Mouse (Mus musculus): Measurements from ENCODE around the gene Siglecg. TPM values are rescaled to one million over a fixed set of nuclear protein-coding genes. Genes with fewer than 3 reads are reported as not detected.

The Siglecg gene
- total and polyA plus RNA-seq, 2 experiments from 2014 or later: 0.04 TPM; not detected in 1

GRCm38 (mm10) chr7:43454371-43454770, 46.4 kb downstream of the Siglecg start:
- Histone ChIP-seq H3K4me1 (ENCODE audit: control insufficient read depth, insufficient read depth) (peaks cover 6% of the 10 kb centered on the region; the same call in 1 of the 2 replicates), H3K27ac (ENCODE audit: low read depth) (no peak overlapping the region), H3K27me3 (ENCODE audit: control insufficient read depth, insufficient read depth, low read length) (no peaks in the 10 kb centered on the region), H3K9ac (replicated peaks; ENCODE audit: low read depth, low read length) (no peak overlapping the region), H3K9me3 (replicated peaks; ENCODE audit: control insufficient read depth, low read length) (no peaks in the 10 kb centered on the region), H3K4me2 (ENCODE audit: low read depth, low read length) (no peak overlapping the region), H3K36me3 (replicated peaks; ENCODE audit: control insufficient read depth, insufficient read depth, low read length) (peaks cover 73% of the 10 kb centered on the region), H3K4me3 (ENCODE audit: low read depth, low read length) (no peak overlapping the region)
- 80% methylated on average over 6 of the region's 6 CpGs for WGBS
- ATAC-seq (ENCODE audit: insufficient read depth, low read depth) (no peak), DNase-seq (ENCODE audit: low spot score) (no peak)
- no peak for TF ChIP-seq EP300 (IDR thresholded peaks at IDR 0.05; ENCODE audit: low read depth)
- no peak for TF ChIP-seq CTCF (IDR thresholded peaks at IDR 0.05; ENCODE audit: low read depth)

DNA sequence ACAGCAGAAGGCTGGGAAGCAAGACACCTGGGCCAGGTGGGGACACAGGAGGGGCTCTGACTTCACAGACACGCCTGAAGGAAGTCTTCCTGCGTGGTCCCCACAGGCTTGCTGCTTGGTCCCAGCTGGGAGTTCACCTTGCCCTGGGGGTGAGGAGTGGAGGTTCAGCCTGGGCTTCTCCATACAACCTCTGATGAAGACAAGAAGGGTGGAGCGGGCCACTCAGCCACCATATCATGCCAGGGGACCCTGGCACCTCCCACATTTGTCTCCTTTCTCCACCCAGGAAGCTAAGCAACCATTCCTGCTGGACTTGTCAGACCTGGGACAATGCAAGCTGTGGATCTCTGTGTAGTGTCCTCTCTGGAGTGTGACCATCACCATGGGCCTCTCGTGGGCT, 54.8 kb downstream of the Siglecg start, which contains the start of gene Vsig10l:
Gene Vsig10l (plus strand): TSS at position 301 of the 400 bp plus-strand sequence.
- no peaks in the 10 kb centered on the region for H3K27me3 ChIP-seq (ENCODE audit: control insufficient read depth, insufficient read depth, low read length)
- DNase-seq (ENCODE audit: low spot score) (no peak), ATAC-seq (ENCODE audit: insufficient read depth, low read depth) (no peak)
- no peak within 1 kb of the TSS for H3K9ac ChIP-seq (replicated peaks; ENCODE audit: low read depth, low read length)
- H3K36me3 ChIP-seq (replicated peaks; ENCODE audit: control insufficient read depth, insufficient read depth, low read length): peaks cover 3% of the 10 kb centered on the region; the same call in 1 of the 2 replicates
- peaks cover 9% of the 10 kb centered on the region for H3K4me1 ChIP-seq (ENCODE audit: control insufficient read depth, insufficient read depth)
- no peaks in the 10 kb centered on the region for H3K9me3 ChIP-seq (replicated peaks; ENCODE audit: control insufficient read depth, low read length)
- H3K4me3 ChIP-seq (ENCODE audit: low read depth, low read length): no peak within 1 kb of the TSS
- 55% methylated on average over 4 of the region's 4 CpGs for WGBS
- TF ChIP-seq EP300 (IDR thresholded peaks at IDR 0.05; ENCODE audit: low read depth) (no peak), CTCF (IDR thresholded peaks at IDR 0.05; ENCODE audit: low read depth) (no peak)
- no peak within 1 kb of the TSS for H3K4me2 ChIP-seq (ENCODE audit: low read depth, low read length)
- no peak within 1 kb of the TSS for H3K27ac ChIP-seq (ENCODE audit: low read depth)

- peaks cover 9% of the 10 kb centered on the region for H3K4me1 ChIP-seq (ENCODE audit: control insufficient read depth, insufficient read depth)
- no peak overlapping the region for H3K9ac ChIP-seq (replicated peaks; ENCODE audit: low read depth, low read length)
- no peak for TF ChIP-seq CTCF (IDR thresholded peaks at IDR 0.05; ENCODE audit: low read depth)
- no peak for TF ChIP-seq EP300 (IDR thresholded peaks at IDR 0.05; ENCODE audit: low read depth)
- H3K27ac ChIP-seq (ENCODE audit: low read depth): no peak overlapping the region
- ATAC-seq (ENCODE audit: insufficient read depth, low read depth) (no peak), DNase-seq (ENCODE audit: low spot score) (no peak)
- H3K9me3 ChIP-seq (replicated peaks; ENCODE audit: control insufficient read depth, low read length): no peaks in the 10 kb centered on the region
- no peaks in the 10 kb centered on the region for H3K27me3 ChIP-seq (ENCODE audit: control insufficient read depth, insufficient read depth, low read length)
- 81% methylated on average over 7 of the region's 7 CpGs for WGBS
- H3K4me2 ChIP-seq (ENCODE audit: low read depth, low read length): no peak overlapping the region
- H3K36me3 ChIP-seq (replicated peaks; ENCODE audit: control insufficient read depth, insufficient read depth, low read length): no peaks in the 10 kb centered on the region
- H3K4me3 ChIP-seq (ENCODE audit: low read depth, low read length): no peak overlapping the region
Observed at GRCm38 (mm10) chr7:43463976-43464375, 56.0 kb downstream of the Siglecg start.

DNA sequence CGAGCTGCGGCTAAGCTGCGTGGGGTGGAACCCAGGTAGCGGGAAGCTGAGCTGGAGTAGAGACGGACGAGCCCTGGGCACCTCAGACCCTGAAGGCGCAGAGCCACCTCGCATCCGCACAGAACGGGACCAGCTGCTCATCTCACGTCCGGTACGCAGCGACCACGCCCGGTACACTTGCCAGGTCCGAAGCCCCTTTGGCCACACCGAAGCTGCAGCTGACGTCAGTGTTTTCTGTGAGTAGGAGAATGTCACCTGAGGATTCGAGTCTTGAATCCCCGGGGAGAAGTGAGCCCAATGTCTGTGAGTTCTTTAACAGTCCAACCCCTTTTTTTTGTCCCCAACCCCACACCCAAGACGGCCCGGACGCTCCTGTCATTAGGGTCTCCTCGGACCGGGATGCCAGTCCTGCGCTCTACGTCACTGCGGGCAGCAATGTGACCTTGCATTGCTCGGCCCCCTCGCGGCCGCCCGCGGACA, 56.9 kb downstream of the Siglecg start:
- H3K4me1 ChIP-seq (ENCODE audit: control insufficient read depth, insufficient read depth): peaks cover 7% of the 10 kb centered on the region
- peak overlapping the region; percentile 38; the same call in 1 of the 2 replicates for H3K9ac ChIP-seq (replicated peaks; ENCODE audit: low read depth, low read length)
- H3K9me3 ChIP-seq (replicated peaks; ENCODE audit: control insufficient read depth, low read length): no peaks in the 10 kb centered on the region
- H3K4me2 ChIP-seq (ENCODE audit: low read depth, low read length): peak overlapping the region; percentile 72
- no peaks in the 10 kb centered on the region for H3K36me3 ChIP-seq (replicated peaks; ENCODE audit: control insufficient read depth, insufficient read depth, low read length)
- TF ChIP-seq EP300 (IDR thresholded peaks at IDR 0.05; ENCODE audit: low read depth): no peak
- peak; percentile 18; the same call in 1 of the 2 replicates for TF ChIP-seq CTCF (IDR thresholded peaks at IDR 0.05; ENCODE audit: low read depth)
- DNase-seq (ENCODE audit: low spot score) (no peak), ATAC-seq (ENCODE audit: insufficient read depth, low read depth) (peak; percentile 60)
- H3K27me3 ChIP-seq (ENCODE audit: control insufficient read depth, insufficient read depth, low read length): no peaks in the 10 kb centered on the region
- no peak overlapping the region for H3K27ac ChIP-seq (ENCODE audit: low read depth)
- H3K4me3 ChIP-seq (ENCODE audit: low read depth, low read length): peak overlapping the region; percentile 43
- 8% methylated on average over 33 of the region's 35 CpGs for WGBS

DNA sequence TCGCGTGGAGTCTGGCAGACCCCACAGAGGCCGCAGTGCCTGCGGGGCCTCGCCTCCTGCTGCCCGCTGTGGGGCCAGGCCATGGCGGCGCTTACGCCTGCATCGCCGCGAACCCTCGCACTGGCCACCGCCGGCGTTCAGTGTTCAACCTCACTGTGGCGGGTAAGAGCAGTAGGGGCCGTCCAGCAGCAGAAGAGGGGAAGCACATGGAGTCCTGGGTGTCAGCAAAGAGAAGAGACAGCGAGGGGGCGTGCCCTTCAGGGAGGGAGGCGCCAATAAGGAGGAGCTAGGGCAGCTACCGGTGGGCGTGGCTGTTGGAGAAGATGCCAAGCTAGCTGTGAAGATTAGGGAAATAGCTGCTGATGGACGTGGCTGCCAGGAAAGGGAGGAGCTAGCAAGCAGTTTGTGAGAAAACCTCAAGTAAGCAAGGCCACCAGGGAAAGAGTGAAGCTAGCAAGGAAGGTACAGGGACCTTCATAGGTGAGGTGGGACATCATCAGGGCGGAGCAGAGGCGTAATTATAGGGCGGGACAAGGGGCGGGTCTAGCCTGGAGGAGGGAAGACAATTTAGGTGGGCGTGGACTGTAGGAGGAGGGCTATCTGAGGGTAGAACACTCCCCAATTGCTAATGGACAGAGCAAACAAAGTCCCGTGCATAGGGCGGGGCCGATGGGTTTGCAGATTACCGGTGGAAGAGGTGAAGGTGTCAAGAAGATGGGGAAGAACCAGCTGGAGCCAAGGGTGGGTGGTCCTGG, 57.5 kb downstream of the Siglecg start:
- H3K9ac ChIP-seq (replicated peaks; ENCODE audit: low read depth, low read length): peak overlapping the region; percentile 38; the same call in 1 of the 2 replicates
- H3K36me3 ChIP-seq (replicated peaks; ENCODE audit: control insufficient read depth, insufficient read depth, low read length): no peaks in the 10 kb centered on the region
- peak; percentile 81 for ATAC-seq (ENCODE audit: insufficient read depth, low read depth)
- H3K4me1 ChIP-seq (ENCODE audit: control insufficient read depth, insufficient read depth): peaks cover 5% of the 10 kb centered on the region
- H3K27me3 ChIP-seq (ENCODE audit: control insufficient read depth, insufficient read depth, low read length): no peaks in the 10 kb centered on the region
- WGBS: under 1% methylated on average over 33 of the region's 33 CpGs
- H3K4me2 ChIP-seq (ENCODE audit: low read depth, low read length): peak overlapping the region; percentile 72
- no peak; the same call in 1 of the 2 replicates for TF ChIP-seq CTCF (IDR thresholded peaks at IDR 0.05; ENCODE audit: low read depth)
- TF ChIP-seq EP300 (IDR thresholded peaks at IDR 0.05; ENCODE audit: low read depth): no peak
- DNase-seq (ENCODE audit: low spot score): peak; percentile 90
- H3K27ac ChIP-seq (ENCODE audit: low read depth): no peak overlapping the region
- H3K4me3 ChIP-seq (ENCODE audit: low read depth, low read length): peak overlapping the region; percentile 43
- no peaks in the 10 kb centered on the region for H3K9me3 ChIP-seq (replicated peaks; ENCODE audit: control insufficient read depth, low read length)
